Mouse (Mus musculus) embryonic facial prominence, embryonic 13.5 days (tissue): Measurements from ENCODE around the gene Ccz1. TPM values are rescaled to one million over a fixed set of nuclear protein-coding genes. Genes with fewer than 3 reads are reported as not detected.
A peak's percentile ranks its signal among the peaks of the same experiment; 100 is the strongest.
"Not testable (repeated sequence)": the region's sequence is repeated elsewhere in the genome, so short reads cannot be mapped to it uniquely, and the experiment has no call there.

Source experiments
- ATAC-seq: fragments of 200-750 bp; cut with Nextera tagmentation; 2 replicates; pipeline ENCODE4 v1.8.0; 2017; ENCODE audit warnings: low read depth; ENCODE audit not compliant: insufficient number of reproducible peaks, insufficient read depth, low FRiP score, low TSS enrichment
- H3K27ac ChIP-seq: fragments of 300-500 bp; sonication (generic); 2 replicates; pipeline ENCODE4 v1.5.1; 2015; ENCODE audit warnings: moderate library complexity, mild to moderate bottlenecking, inconsistent platforms
- H3K27me3 ChIP-seq: fragments of 300-500 bp; sonication (generic); 2 replicates; pipeline ENCODE4 v1.6.1; 2015; ENCODE audit warnings: mild to moderate bottlenecking, inconsistent platforms
- H3K36me3 ChIP-seq: fragments of 300-500 bp; sonication (generic); 2 replicates; pipeline ENCODE4 v1.6.1; 2015; ENCODE audit warnings: mild to moderate bottlenecking, inconsistent platforms
- H3K4me1 ChIP-seq: fragments of 300-500 bp; sonication (generic); 2 replicates; pipeline ENCODE4 v1.6.1; 2015; ENCODE audit warnings: inconsistent platforms
- H3K4me2 ChIP-seq: fragments of 300-500 bp; sonication (generic); 2 replicates; pipeline ENCODE4 v1.6.1; 2015; ENCODE audit warnings: moderate library complexity, mild to moderate bottlenecking, inconsistent platforms
- H3K4me3 ChIP-seq: fragments of 300-500 bp; sonication (generic); 2 replicates; pipeline ENCODE4 v1.5.1; 2015; ENCODE audit warnings: mild to moderate bottlenecking, inconsistent platforms
- H3K9ac ChIP-seq: fragments of 300-500 bp; sonication (generic); 2 replicates; pipeline ENCODE4 v1.6.1; 2015; ENCODE audit warnings: mild to moderate bottlenecking, inconsistent platforms
- H3K9me3 ChIP-seq: fragments of 300-500 bp; sonication (generic); 2 replicates; pipeline ENCODE4 v1.6.1; 2016; ENCODE audit warnings: inconsistent platforms
- WGBS: fragments of 180-500 bp; shearing (Covaris S2); methylation state at CpG from one replicate; pipeline ENCODE4 v1.1.7; 2015; ENCODE audit warnings: mixed read lengths; 5-methylcytosine and 5-hydroxymethylcytosine counted together
- polyA plus RNA-seq: library from polyadenylated mRNA; unstranded; fragments of >200 nt; fragmentation: Nextera tagmentation; extraction: Ambion mirVana; gene quantifications from 2 replicates; pipeline ENCODE4 v1.2.1, GENCODE M21; 2015

Ccz1 gene
- polyA plus RNA-seq, 1 experiment from 2014 or later: 82.0 TPM

DNA sequence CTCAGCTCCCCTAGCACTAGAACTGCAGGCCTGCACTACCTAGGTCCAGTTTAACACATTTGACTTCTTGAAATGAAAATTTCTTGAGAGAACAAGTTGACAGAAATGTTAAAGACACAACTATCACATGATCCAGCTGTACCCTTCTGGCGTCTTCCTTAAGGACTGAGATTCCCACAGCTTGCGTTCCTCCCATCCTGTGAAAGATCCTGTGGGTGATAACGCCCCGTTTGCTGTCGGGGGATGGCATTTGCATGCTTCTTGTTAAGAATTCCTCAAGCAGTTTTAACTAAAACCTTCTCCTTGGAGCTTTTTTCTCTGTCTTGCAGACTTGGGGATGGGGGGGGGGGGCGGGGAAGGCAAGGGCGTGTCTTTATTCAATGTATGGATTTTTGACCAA lies 19.9 kb upstream of the Ccz1 start:
- no peak overlapping the region for H3K4me2 ChIP-seq
- no peaks in the 10 kb centered on the region for H3K36me3 ChIP-seq
- no peak overlapping the region for H3K4me3 ChIP-seq
- no peak for ATAC-seq
- H3K27me3 ChIP-seq: no peaks in the 10 kb centered on the region
- no peak overlapping the region for H3K9ac ChIP-seq
- H3K27ac ChIP-seq: no peak overlapping the region
- no peaks in the 10 kb centered on the region for H3K9me3 ChIP-seq
- no peaks in the 10 kb centered on the region for H3K4me1 ChIP-seq
- WGBS: 76% methylated on average over 7 of the region's 7 CpGs

DNA sequence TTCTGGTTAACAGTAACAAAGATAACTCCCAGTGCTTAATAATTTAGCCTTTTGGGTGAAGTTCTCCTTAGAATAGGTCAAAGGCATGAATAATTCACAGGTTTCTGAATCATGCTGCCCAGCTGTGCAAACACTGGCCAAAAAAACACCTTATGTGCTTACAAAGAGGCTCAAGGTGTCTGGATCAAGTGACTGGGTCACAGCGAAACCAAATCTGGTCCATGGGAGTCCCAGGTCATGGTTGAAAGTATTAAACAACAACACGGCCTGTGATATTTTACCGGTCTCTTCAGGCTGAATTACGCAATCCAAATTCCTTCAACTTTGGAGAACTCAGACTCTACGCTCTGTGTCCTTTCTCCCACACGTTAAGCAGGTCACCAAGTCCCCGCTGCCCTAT lies 17.8 kb upstream of the Ccz1 start:
- Histone ChIP-seq H3K9me3 (no peaks in the 10 kb centered on the region), H3K4me3 (no peak overlapping the region), H3K4me1 (no peaks in the 10 kb centered on the region), H3K4me2 (no peak overlapping the region), H3K9ac (no peak overlapping the region), H3K27me3 (no peaks in the 10 kb centered on the region), H3K36me3 (no peaks in the 10 kb centered on the region), H3K27ac (no peak overlapping the region)
- 81% methylated on average over 7 of the region's 7 CpGs for WGBS
- no peak for ATAC-seq

GRCm38 (mm10) chr5:144026620-144027263 lies 12.1 kb upstream of the Ccz1 start, which contains the start of gene Ocm:
Gene Ocm (minus strand): TSS chr5:144026670.
- WGBS: 57% methylated on average over 11 of the region's 11 CpGs
- Histone ChIP-seq H3K4me3 (no peak within 1 kb of the TSS), H3K4me2 (no peak within 1 kb of the TSS)

DNA sequence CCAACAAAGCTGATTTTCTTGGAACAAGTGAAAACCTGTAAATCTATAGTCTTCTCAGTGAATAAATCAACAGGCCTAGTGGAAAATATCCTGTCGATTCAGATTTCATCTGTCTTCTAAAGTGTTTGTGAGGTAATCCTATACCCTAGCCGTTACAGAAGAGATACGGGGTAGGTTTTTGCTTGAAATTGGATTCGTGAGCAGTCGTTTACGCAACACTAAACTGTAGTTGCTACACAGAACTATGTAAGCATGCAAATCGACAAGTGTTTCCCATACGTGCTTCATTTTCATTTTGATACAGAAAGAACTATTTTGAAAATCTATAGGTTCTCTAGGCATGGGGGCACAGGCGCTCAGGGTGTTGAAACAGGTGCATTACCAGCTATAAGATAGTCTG lies 1.2 kb upstream of the Ccz1 start:
- no peak overlapping the region for H3K9ac ChIP-seq
- no peak overlapping the region for H3K4me3 ChIP-seq
- no peak for ATAC-seq
- H3K27ac ChIP-seq: no peak overlapping the region
- H3K4me1 ChIP-seq: no peaks in the 10 kb centered on the region; the same call in 1 of the 2 replicates
- H3K36me3 ChIP-seq: peaks cover 18% of the 10 kb centered on the region
- no peaks in the 10 kb centered on the region for H3K9me3 ChIP-seq
- 84% methylated on average over 9 of the region's 9 CpGs for WGBS
- no peaks in the 10 kb centered on the region for H3K27me3 ChIP-seq
- H3K4me2 ChIP-seq: no peak overlapping the region

More at GRCm38 (mm10) chr5:144026620-144027263, 12.1 kb upstream of the Ccz1 start, which contains the start of gene Ocm:
- Histone ChIP-seq H3K4me1 (no peaks in the 10 kb centered on the region), H3K27ac (no peak within 1 kb of the TSS), H3K9ac (no peak within 1 kb of the TSS), H3K36me3 (no peaks in the 10 kb centered on the region), H3K9me3 (no peaks in the 10 kb centered on the region), H3K27me3 (no peaks in the 10 kb centered on the region)
- no peak for ATAC-seq

GRCm38 (mm10) chr5:144015312-144015650 lies 604 bp upstream of the Ccz1 start:
- ATAC-seq: no peak
- peak overlapping the region; percentile 77 for H3K4me3 ChIP-seq
- peak overlapping the region; percentile 61 for H3K4me2 ChIP-seq

DNA sequence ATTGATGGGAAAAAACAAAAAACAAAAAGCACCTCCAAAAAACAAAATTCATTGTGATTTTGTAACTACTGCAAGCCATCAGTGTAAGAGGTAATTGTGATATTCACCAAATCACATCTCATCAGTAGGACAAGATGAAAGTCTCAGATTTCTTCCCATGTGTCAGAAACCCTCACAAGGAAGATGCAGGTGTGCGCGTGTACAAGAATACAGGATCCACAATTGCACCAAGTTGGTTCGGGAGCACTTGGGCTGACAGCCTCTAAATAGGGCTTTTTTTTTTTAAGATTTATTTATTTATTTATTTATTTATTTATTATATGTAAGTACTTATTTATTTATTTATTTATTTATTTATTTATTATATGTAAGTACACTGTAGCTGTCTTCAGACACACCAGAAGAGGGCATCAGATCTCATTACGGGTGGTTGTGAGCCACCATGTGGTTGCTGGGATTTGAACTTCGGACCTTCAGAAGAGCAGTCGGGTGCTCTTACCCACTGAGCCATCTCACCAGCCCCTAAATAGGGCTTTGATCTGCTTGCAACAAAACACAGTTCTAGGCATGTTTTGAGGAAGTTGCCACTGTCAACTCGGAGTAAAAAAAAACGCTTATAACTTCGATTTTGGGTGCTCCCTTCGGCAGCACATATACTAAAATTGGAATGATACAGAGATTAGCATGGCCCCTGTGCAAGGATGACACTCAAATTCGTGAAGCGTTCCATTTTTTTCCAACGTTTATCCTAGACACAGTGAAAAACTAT lies 1.1 kb downstream of the Ccz1 start:
- Histone ChIP-seq H3K36me3 (peaks cover 39% of the 10 kb centered on the region), H3K4me3 (peak overlapping the region; percentile 77), H3K9ac (peak overlapping the region; percentile 49; the same call in 1 of the 2 replicates), H3K4me2 (peak overlapping the region; percentile 61)
- H3K4me1 ChIP-seq, H3K27me3 ChIP-seq, H3K27ac ChIP-seq, H3K9me3 ChIP-seq, ATAC-seq: not testable (repeated sequence)
- 66% methylated on average over 13 of the region's 13 CpGs for WGBS

More at GRCm38 (mm10) chr5:144015312-144015650, 604 bp upstream of the Ccz1 start:
- H3K9ac ChIP-seq: no peak overlapping the region
- no peaks in the 10 kb centered on the region for H3K9me3 ChIP-seq
- H3K27me3 ChIP-seq: no peaks in the 10 kb centered on the region
- peaks cover 23% of the 10 kb centered on the region for H3K36me3 ChIP-seq
- H3K27ac ChIP-seq: no peak overlapping the region
- H3K4me1 ChIP-seq: no peaks in the 10 kb centered on the region; the same call in 1 of the 2 replicates
- 78% methylated on average over 3 of the region's 3 CpGs for WGBS

- WGBS: 93% methylated on average over 15 of the region's 15 CpGs
- H3K9ac ChIP-seq: no peak overlapping the region
- peaks cover 91% of the 10 kb centered on the region for H3K36me3 ChIP-seq
- ATAC-seq: no peak
- H3K4me3 ChIP-seq: no peak overlapping the region
- H3K9me3 ChIP-seq: no peaks in the 10 kb centered on the region
- H3K27me3 ChIP-seq: no peaks in the 10 kb centered on the region
- H3K27ac ChIP-seq: no peak overlapping the region
- H3K4me2 ChIP-seq: no peak overlapping the region
- H3K4me1 ChIP-seq: no peaks in the 10 kb centered on the region
Measured at GRCm38 (mm10) chr5:144002461-144003192, 12.1 kb downstream of the Ccz1 start.

DNA sequence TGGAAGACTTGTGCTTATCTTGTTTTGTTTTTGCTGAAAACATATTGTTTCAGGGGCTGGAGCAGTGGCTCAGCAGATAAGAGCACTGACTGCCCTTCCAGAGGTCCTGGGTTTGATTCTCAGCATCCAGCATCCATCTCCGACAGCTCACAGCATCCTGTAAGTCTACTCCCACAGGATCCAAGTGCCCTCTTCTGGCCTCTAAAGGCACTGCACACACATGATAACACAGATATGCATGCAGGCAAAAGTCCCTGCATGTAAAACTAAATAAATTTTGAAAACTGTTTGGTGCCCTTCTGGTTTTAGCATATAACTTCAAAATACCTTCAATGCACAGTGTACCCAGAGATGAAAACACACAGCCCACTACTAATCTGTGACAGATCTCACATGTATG lies 15.3 kb downstream of the Ccz1 start:
- Histone ChIP-seq H3K9ac (no peak overlapping the region), H3K4me1 (no peaks in the 10 kb centered on the region), H3K27me3 (no peaks in the 10 kb centered on the region), H3K27ac (no peak overlapping the region), H3K4me2 (no peak overlapping the region), H3K9me3 (no peaks in the 10 kb centered on the region), H3K36me3 (peaks cover 94% of the 10 kb centered on the region), H3K4me3 (no peak overlapping the region)
- no peak for ATAC-seq
- WGBS: 88% methylated on average over 1 of the region's 1 CpGs

- Histone ChIP-seq H3K27me3 (no peaks in the 10 kb centered on the region), H3K27ac (no peak overlapping the region), H3K4me2 (no peak overlapping the region), H3K36me3 (peaks cover 97% of the 10 kb centered on the region), H3K9me3 (no peaks in the 10 kb centered on the region), H3K4me3 (no peak overlapping the region), H3K4me1 (no peaks in the 10 kb centered on the region), H3K9ac (no peak overlapping the region)
- 78% methylated on average over 11 of the region's 11 CpGs for WGBS
- no peak for ATAC-seq
Measured at GRCm38 (mm10) chr5:143994632-143995365, 19.9 kb downstream of the Ccz1 start.

DNA sequence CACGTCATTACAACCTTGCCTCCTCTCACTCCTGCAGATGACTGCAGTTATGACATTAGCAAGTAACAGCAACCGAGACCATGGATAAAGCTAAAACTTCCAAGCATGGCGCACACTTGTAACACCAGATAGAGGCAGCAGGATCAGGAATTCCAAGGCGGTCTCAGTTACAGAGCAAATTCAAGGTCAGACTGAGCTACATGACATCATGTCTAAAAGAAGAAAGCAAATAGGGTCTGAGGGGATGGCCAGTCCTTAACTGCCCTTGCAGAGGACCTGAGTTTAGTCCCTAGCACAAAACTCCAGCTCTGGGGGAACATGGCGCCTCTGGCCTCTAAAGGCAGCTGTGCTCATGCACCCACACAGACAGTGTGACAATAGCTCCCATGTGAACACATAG lies 20.8 kb downstream of the Ccz1 start:
- no peaks in the 10 kb centered on the region for H3K4me1 ChIP-seq
- H3K27me3 ChIP-seq: no peaks in the 10 kb centered on the region
- no peak for ATAC-seq
- no peak overlapping the region for H3K4me3 ChIP-seq
- no peak overlapping the region for H3K9ac ChIP-seq
- no peak overlapping the region for H3K4me2 ChIP-seq
- peaks cover 97% of the 10 kb centered on the region for H3K36me3 ChIP-seq
- no peak overlapping the region for H3K27ac ChIP-seq
- H3K9me3 ChIP-seq: no peaks in the 10 kb centered on the region
- WGBS: 92% methylated on average over 5 of the region's 5 CpGs

- Histone ChIP-seq H3K36me3 (peaks cover 97% of the 10 kb centered on the region), H3K4me1 (no peaks in the 10 kb centered on the region), H3K4me3 (no peak overlapping the region), H3K9me3 (no peaks in the 10 kb centered on the region), H3K9ac (no peak overlapping the region), H3K4me2 (no peak overlapping the region), H3K27ac (no peak overlapping the region), H3K27me3 (no peaks in the 10 kb centered on the region)
- WGBS: 88% methylated on average over 8 of the region's 8 CpGs
- ATAC-seq: no peak
Measured at GRCm38 (mm10) chr5:143993260-143993659, 21.4 kb downstream of the Ccz1 start.
